Mouse (Mus musculus) heart, embryonic 14.5 days (tissue): ENCODE results near the gene Cd151. TPM values are rescaled to one million over a fixed set of nuclear protein-coding genes. Genes with fewer than 3 reads are reported as not detected.
A peak's percentile ranks its signal among the peaks of the same experiment; 100 is the strongest.

Experiments used
- ATAC-seq: fragments of 200-750 bp; cut with Nextera tagmentation; 2 replicates; pipeline ENCODE4 v1.8.0; 2017; ENCODE audit warnings: low read depth, moderate TSS enrichment; ENCODE audit not compliant: insufficient number of reproducible peaks, insufficient read depth, low FRiP score
- H3K27ac ChIP-seq, 2 experiments: fragments of 200-500 bp in 1 of 2; fragments of 300-500 bp in 1 of 2; sonication (generic) in 1 of 2; replicated peaks in 1 of 2; 2 replicates each; pipeline ENCODE4 v1.5.1; 2012 to 2014; ENCODE audit warnings: low read depth in 2 of 2, low read length in 2 of 2, control low read depth in 1 of 2, mild to moderate bottlenecking in 1 of 2, mixed read lengths in 1 of 2; ENCODE audit not compliant: control insufficient read depth in 1 of 2, insufficient read depth in 1 of 2
- H3K27me3 ChIP-seq: fragments of 300-500 bp; sonication (generic); 2 replicates; pipeline ENCODE4 v1.6.1; 2014; ENCODE audit warnings: mild to moderate bottlenecking, low read length, control low read depth; ENCODE audit not compliant: control insufficient read depth, insufficient read depth
- H3K36me3 ChIP-seq: fragments of 300-500 bp; sonication (generic); 2 replicates; pipeline ENCODE4 v1.6.1; 2014; ENCODE audit warnings: mild to moderate bottlenecking, control low read depth, low read length, mixed read lengths; ENCODE audit not compliant: control insufficient read depth, insufficient read depth
- H3K4me1 ChIP-seq, 2 experiments: fragments of 200-500 bp in 1 of 2; fragments of 300-500 bp in 1 of 2; sonication (generic) in 1 of 2; 2 replicates each; pipeline ENCODE4 v1.6.1; 2012 to 2014; ENCODE audit warnings: low read length in 2 of 2, control low read depth in 1 of 2, mixed read lengths in 1 of 2; ENCODE audit not compliant: control insufficient read depth in 2 of 2, insufficient read depth in 2 of 2
- H3K4me2 ChIP-seq: fragments of 300-500 bp; sonication (generic); 2 replicates; pipeline ENCODE4 v1.6.1; 2014; ENCODE audit warnings: mild to moderate bottlenecking, low read length
- H3K4me3 ChIP-seq, 2 experiments: fragments of 200-500 bp in 1 of 2; fragments of 300-500 bp in 1 of 2; sonication (generic) in 1 of 2; 2 replicates each; pipeline ENCODE4 v1.5.1; 2012 to 2014; ENCODE audit warnings: low read length in 2 of 2, mild to moderate bottlenecking in 2 of 2, control low read depth in 1 of 2, low read depth in 1 of 2, moderate library complexity in 1 of 2; ENCODE audit not compliant: control insufficient read depth in 1 of 2, insufficient read depth in 1 of 2
- H3K9ac ChIP-seq: fragments of 300-500 bp; sonication (generic); 2 replicates; pipeline ENCODE4 v1.6.1; 2014; ENCODE audit warnings: mild to moderate bottlenecking, low read length
- H3K9me3 ChIP-seq: fragments of 300-500 bp; sonication (generic); 2 replicates; pipeline ENCODE4 v1.6.1; 2016; ENCODE audit warnings: low read length, control low read depth; ENCODE audit not compliant: control insufficient read depth
- WGBS: fragments of 180-500 bp; shearing (Covaris S2); extraction: QIAGEN DNeasy Blood & Tissue Kit; methylation state at CpG from one replicate; pipeline ENCODE4 v1.1.7; 2014; 5-methylcytosine and 5-hydroxymethylcytosine counted together
- polyA plus RNA-seq: library from polyadenylated mRNA; unstranded; fragments of >200 nt; fragmentation: Nextera tagmentation; extraction: Ambion mirVana; gene quantifications from 2 replicates; pipeline ENCODE4 v1.2.1, GENCODE M21; 2014

Gene Cd151
- polyA plus RNA-seq, 1 experiment from 2014 or later, result 115 TPM

- Histone ChIP-seq H3K9me3 (no peaks in the 10 kb centered on the region), H3K36me3 (peaks cover 10% of the 10 kb centered on the region), H3K4me2 (peak overlapping the region; percentile 97), H3K9ac (peak overlapping the region; percentile 86), H3K27me3 (no peaks in the 10 kb centered on the region), H3K4me3 (peak overlapping the region; percentile 81 to 86), H3K27ac (peak overlapping the region; percentile 95 to 98), H3K4me1 (peaks cover 38 to 57% of the 10 kb centered on the region in 2 experiments)
- ATAC-seq, result no peak
- WGBS, result 12% methylated on average over 7 of the region's 7 CpGs
Observed at GRCm38 (mm10) chr7:141476981-141477370, 9.8 kb downstream of the Cd151 start.

GRCm38 (mm10) chr7:141477578-141478269, 10.5 kb downstream of the Cd151 start:
- Histone ChIP-seq H3K9me3 (no peaks in the 10 kb centered on the region), H3K4me1 (peaks cover 42 to 65% of the 10 kb centered on the region in 2 experiments), H3K27ac (peak overlapping the region; percentile 95 to 98), H3K4me2 (peak overlapping the region; percentile 97), H3K27me3 (peaks cover 4% of the 10 kb centered on the region; the same call in 1 of the 2 replicates), H3K4me3 (no peak overlapping the region), H3K36me3 (peaks cover 3% of the 10 kb centered on the region), H3K9ac (peak overlapping the region; percentile 86)
- 38% methylated on average over 4 of the region's 4 CpGs for WGBS
- 0 out of 2 replicates have a peak, but pooled peaks have one; percentile 14 for ATAC-seq

GRCm38 (mm10) chr7:141478270-141478748, 11.1 kb downstream of the Cd151 start:
- 33% methylated on average over 5 of the region's 5 CpGs for WGBS
- H3K27me3 ChIP-seq, result peaks cover 10% of the 10 kb centered on the region
- H3K4me2 ChIP-seq, result peak overlapping the region; percentile 97
- no peak overlapping the region; the same call in 1 of the 2 replicates for H3K9ac ChIP-seq
- H3K36me3 ChIP-seq, result no peaks in the 10 kb centered on the region
- H3K9me3 ChIP-seq, result no peaks in the 10 kb centered on the region
- peaks cover 42 to 67% of the 10 kb centered on the region in 2 experiments for H3K4me1 ChIP-seq
- peak overlapping the region; percentile 63 to 95 for H3K27ac ChIP-seq
- H3K4me3 ChIP-seq, result no peak overlapping the region
- ATAC-seq, result no peak

- peak overlapping the region; percentile 65; the same call in 1 of the 2 replicates for H3K9ac ChIP-seq
- ATAC-seq, result no peak
- WGBS, result 9% methylated on average over 10 of the region's 10 CpGs
Observed at GRCm38 (mm10) chr7:141480842-141481497, 13.8 kb downstream of the Cd151 start.

GRCm38 (mm10) chr7:141481498-141482401, 14.6 kb downstream of the Cd151 start:
- Histone ChIP-seq H3K9me3 (no peaks in the 10 kb centered on the region), H3K27ac (no peak overlapping the region), H3K4me3 (peak overlapping the region; percentile 57 to 67), H3K9ac (peak overlapping the region; percentile 65), H3K27me3 (peaks cover 12% of the 10 kb centered on the region), H3K4me1 (peaks cover 25 to 54% of the 10 kb centered on the region in 2 experiments), H3K36me3 (no peaks in the 10 kb centered on the region), H3K4me2 (peak overlapping the region; percentile 100)
- no peak for ATAC-seq
- under 1% methylated on average over 75 of the region's 81 CpGs for whole genome bisulfite sequencing

More at GRCm38 (mm10) chr7:141480842-141481497, 13.8 kb downstream of the Cd151 start:
- Histone ChIP-seq H3K4me3 (peak overlapping the region in 1 of 2 experiments; percentile 57; a peak in 2 of 4 replicates), H3K27ac (no peak overlapping the region), H3K4me2 (peak overlapping the region; percentile 100), H3K4me1 (peaks cover 31 to 61% of the 10 kb centered on the region in 2 experiments), H3K36me3 (no peaks in the 10 kb centered on the region), H3K9me3 (no peaks in the 10 kb centered on the region), H3K27me3 (peaks cover 12% of the 10 kb centered on the region)

- Histone ChIP-seq H3K27ac (no peak overlapping the region), H3K9ac (peak overlapping the region; percentile 65), H3K27me3 (peaks cover 12% of the 10 kb centered on the region), H3K9me3 (no peaks in the 10 kb centered on the region), H3K36me3 (no peaks in the 10 kb centered on the region; the same call in 1 of the 2 replicates), H3K4me1 (peaks cover 18 to 46% of the 10 kb centered on the region in 2 experiments), H3K4me3 (peak overlapping the region; percentile 57 to 67), H3K4me2 (peak overlapping the region; percentile 100)
- 13% methylated on average over 11 of the region's 11 CpGs for WGBS
- ATAC-seq, result no peak
Observed at GRCm38 (mm10) chr7:141482531-141483024, 15.4 kb downstream of the Cd151 start.
